Mouse (Mus musculus) cerebellum, adult 2 months (tissue): ENCODE measurements around the gene Stxbp5. TPM values are rescaled to one million over a fixed set of nuclear protein-coding genes. Genes with fewer than 3 reads are reported as not detected.

Experiments
- DNase-seq, 2 experiments: peaks; one replicate each; pipeline ENCODE4 v3.0.0; 2021
- H3K27ac ChIP-seq: fragments of 200-500 bp; 2 replicates; pipeline ENCODE4 v1.5.1; 2012; ENCODE audit warnings: low read length, control low read depth, inconsistent platforms; ENCODE audit not compliant: insufficient read depth
- H3K27me3 ChIP-seq: fragments of 200-500 bp; 2 replicates; pipeline ENCODE4 v1.6.1; 2012; ENCODE audit warnings: inconsistent platforms, mild to moderate bottlenecking, low read length, moderate library complexity; ENCODE audit not compliant: control insufficient read depth, insufficient read depth
- H3K4me1 ChIP-seq: fragments of 200-500 bp; 2 replicates; pipeline ENCODE4 v1.6.1; 2011; ENCODE audit warnings: low read length; ENCODE audit not compliant: control insufficient read depth, insufficient read depth
- H3K4me3 ChIP-seq: fragments of 200-500 bp; replicated peaks from 2 replicates; pipeline ENCODE3; 2011; ENCODE audit warnings: mild to moderate bottlenecking, low read depth, low read length, control low read depth; ENCODE audit not compliant: insufficient read depth
- CTCF ChIP-seq: fragments of 200-500 bp; IDR thresholded peaks from 2 replicates; pipeline ENCODE4 v1.5.1; 2011; ENCODE audit warnings: low read depth, mild to moderate bottlenecking, control low read depth, low read length, moderate library complexity, borderline replicate concordance; ENCODE audit not compliant: insufficient read depth
- POLR2A ChIP-seq: fragments of 200-500 bp; IDR thresholded peaks from 2 replicates; pipeline ENCODE4 v1.6.1; 2011; ENCODE audit warnings: low read length, control low read depth, borderline replicate concordance; ENCODE audit not compliant: insufficient read depth
- WGBS: fragments of 180-500 bp; shearing (Covaris S2); methylation state at CpG from one replicate; pipeline ENCODE4 v1.1.7; 2018; 5-methylcytosine and 5-hydroxymethylcytosine counted together
- polyA plus RNA-seq: library from polyadenylated mRNA; depleted of rRNA; stranded (reverse); fragments of >200 nt; gene quantifications from 2 replicates; pipeline ENCODE4 v1.2.3, GENCODE M21; 2012

Gene Stxbp5
- polyA plus RNA-seq, 1 experiment = 30.9 TPM

DNA sequence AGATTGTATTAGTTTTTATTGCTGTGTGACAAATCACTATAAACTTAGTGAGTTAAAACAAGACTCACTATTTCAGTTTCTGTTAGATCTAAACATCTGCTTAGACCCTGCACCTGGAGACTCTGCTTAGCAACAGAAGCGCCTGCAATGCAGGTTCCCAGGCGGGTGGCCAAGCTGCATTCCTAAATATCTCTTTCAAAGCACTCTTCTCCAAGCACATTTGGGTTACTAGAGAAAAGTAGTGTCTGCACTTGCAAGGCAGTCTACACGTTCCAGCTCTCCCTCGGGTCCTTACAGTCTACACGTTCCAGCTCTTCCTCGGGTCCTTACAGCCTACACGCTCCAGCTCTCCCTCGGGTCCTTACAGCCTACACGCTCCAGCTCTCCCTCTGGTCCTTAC, 44.1 kb downstream of the Stxbp5 start:
- 46% methylated on average over 9 of the region's 9 CpGs for WGBS
- no peaks in the 10 kb centered on the region; the same call in 1 of the 2 replicates for H3K4me1 ChIP-seq
- no peak for TF ChIP-seq POLR2A
- no peak for TF ChIP-seq CTCF
- H3K4me3 ChIP-seq = no peak overlapping the region
- DNase-seq = no peak
- no peak overlapping the region for H3K27ac ChIP-seq
- no peaks in the 10 kb centered on the region for H3K27me3 ChIP-seq

DNA sequence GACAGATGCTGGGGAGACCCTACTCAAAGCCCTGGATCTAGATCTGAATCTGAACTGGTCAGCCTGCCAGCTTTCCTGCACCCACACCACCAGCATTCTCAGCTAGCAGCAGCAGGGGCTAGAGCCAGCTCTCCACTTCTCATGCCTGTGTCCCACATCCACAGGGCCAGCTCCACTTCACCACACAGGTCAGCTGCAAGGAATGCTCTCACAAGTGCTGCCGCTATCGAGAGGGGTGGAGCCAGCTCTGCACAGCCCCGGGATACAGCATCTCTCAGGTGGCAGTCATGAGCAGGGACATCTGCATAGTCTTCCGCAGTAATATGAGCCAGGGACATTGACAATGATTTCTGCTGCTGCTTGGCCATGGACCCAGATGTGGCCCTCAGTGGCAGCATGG, 54.5 kb downstream of the Stxbp5 start:
- TF ChIP-seq POLR2A = no peak
- TF ChIP-seq CTCF = no peak
- 92% methylated on average over 4 of the region's 4 CpGs for WGBS
- H3K4me1 ChIP-seq = no peaks in the 10 kb centered on the region
- H3K27me3 ChIP-seq = no peaks in the 10 kb centered on the region
- DNase-seq = no peak
- H3K27ac ChIP-seq = no peak overlapping the region
- no peak overlapping the region for H3K4me3 ChIP-seq

DNA sequence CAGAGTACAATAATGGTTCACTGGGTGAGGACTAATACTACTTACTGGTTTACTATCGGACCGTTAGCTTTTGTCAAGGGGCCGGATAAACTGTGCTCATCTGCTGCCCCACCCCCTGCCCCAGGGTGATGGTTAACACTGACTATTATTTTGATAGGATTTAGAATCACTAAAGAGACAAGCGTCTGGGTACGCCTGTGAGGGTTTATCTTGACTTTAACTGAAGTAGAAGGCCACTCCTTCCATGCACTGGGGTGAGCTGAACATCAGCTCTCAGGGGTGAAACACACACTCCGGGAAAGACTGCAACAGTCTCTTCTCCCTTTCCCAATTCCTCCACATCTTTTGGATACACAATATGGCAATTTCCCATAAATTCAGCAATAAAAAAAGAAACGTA, 61.5 kb downstream of the Stxbp5 start:
- H3K27ac ChIP-seq = no peak overlapping the region
- DNase-seq = no peak
- 81% methylated on average over 7 of the region's 7 CpGs for WGBS
- no peaks in the 10 kb centered on the region for H3K27me3 ChIP-seq
- TF ChIP-seq POLR2A = no peak
- TF ChIP-seq CTCF = no peak
- no peak overlapping the region for H3K4me3 ChIP-seq
- H3K4me1 ChIP-seq = peaks cover 5% of the 10 kb centered on the region; the same call in 1 of the 2 replicates

DNA sequence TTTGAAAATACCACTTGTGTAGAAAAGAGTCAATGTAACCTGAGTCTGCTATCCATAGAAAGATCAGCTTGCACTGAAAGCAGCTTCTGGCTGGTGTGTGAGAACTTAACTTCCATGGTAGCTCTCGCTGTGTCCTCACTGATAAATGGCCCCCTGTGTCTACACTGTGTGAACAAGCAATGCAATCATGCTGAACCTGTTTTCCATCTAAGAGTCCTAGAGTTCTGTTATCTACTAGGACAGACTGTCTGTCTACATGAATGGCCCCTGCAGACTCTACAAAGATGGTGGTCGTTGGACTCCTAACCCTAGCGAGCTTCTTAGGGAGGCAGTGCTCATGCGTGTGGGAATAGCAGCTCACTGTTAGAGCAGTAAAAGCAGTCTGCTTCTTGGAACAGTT, 65.9 kb downstream of the Stxbp5 start:
- DNase-seq = no peak
- Histone ChIP-seq H3K27ac (no peak overlapping the region), H3K27me3 (no peaks in the 10 kb centered on the region), H3K4me3 (no peak overlapping the region), H3K4me1 (peaks cover 8% of the 10 kb centered on the region; the same call in 1 of the 2 replicates)
- 29% methylated on average over 4 of the region's 4 CpGs for WGBS
- TF ChIP-seq POLR2A = no peak
- TF ChIP-seq CTCF = no peak

DNA sequence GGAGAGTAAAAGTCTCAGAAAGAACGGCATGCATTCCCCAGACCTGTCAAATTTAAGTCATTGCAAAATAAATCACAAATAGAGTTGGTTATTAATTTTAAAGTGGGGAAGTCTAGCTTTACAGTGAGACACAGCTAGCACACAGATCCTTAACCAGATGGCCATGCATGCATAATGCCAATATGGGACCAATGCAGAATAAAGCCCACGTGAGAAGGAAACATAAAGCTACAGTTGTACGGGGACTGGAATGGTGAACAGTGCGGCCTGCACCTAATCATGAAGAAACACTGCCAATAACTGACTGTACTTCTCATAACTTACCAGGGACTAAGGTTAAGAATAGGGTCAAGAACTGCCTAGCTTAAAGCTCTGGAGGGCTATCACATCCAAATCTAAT, 67.9 kb downstream of the Stxbp5 start:
- no peaks in the 10 kb centered on the region for H3K27me3 ChIP-seq
- WGBS = 83% methylated on average over 4 of the region's 4 CpGs
- peaks cover 8% of the 10 kb centered on the region; the same call in 1 of the 2 replicates for H3K4me1 ChIP-seq
- no peak for DNase-seq
- TF ChIP-seq POLR2A (no peak), CTCF (no peak)
- no peak overlapping the region for H3K27ac ChIP-seq
- H3K4me3 ChIP-seq = no peak overlapping the region

DNA sequence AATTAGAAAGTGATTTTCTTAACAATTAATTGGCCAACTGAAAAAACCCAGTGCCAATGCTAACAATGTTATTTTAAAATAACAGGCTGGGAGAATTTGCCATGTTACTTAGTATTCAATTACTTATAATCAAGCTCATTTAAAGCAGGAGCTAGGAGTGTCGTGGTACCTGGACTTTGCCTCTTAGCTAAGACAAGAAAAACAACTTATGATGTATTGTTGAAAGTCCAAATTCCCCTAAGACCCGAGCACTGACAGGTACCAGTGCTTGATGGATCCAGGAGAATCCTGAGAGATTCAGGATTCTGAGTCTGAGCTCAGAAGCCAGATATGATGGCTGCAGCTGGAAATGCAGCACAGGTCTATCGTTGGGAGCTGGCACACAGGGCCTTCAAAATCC, 71.1 kb downstream of the Stxbp5 start:
- Histone ChIP-seq H3K4me3 (no peak overlapping the region), H3K4me1 (peaks cover 4% of the 10 kb centered on the region; the same call in 1 of the 2 replicates), H3K27ac (no peak overlapping the region), H3K27me3 (no peaks in the 10 kb centered on the region)
- no peak for DNase-seq
- TF ChIP-seq CTCF = no peak
- TF ChIP-seq POLR2A = no peak
- 97% methylated on average over 3 of the region's 3 CpGs for WGBS

DNA sequence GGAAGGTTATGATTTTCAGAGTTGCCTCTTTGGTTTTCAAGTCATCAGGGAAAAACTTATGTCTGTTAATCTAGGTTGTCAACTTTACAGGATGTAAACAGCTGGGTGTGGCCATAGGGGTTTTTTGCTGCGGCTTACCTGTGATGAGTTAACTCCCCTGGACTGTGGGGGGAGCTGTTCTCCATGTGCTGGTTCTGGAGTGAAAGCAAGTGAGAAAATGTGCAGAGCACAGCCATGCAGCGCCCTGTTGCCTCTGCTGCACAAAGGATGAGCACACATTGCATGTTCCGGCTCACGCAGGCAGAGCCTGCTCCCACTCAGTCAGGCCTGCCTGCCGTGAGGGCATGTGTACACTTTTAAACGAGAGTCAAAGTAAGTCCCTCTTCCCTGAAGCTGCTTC, 79.6 kb downstream of the Stxbp5 start:
- Histone ChIP-seq H3K4me3 (no peak overlapping the region), H3K27ac (no peak overlapping the region), H3K4me1 (no peaks in the 10 kb centered on the region; the same call in 1 of the 2 replicates), H3K27me3 (no peaks in the 10 kb centered on the region)
- WGBS = 48% methylated on average over 6 of the region's 6 CpGs
- TF ChIP-seq POLR2A = no peak
- peak; percentile 47; the same call in 1 of the 2 replicates for TF ChIP-seq CTCF
- peak in 1 of 2 experiments; percentile 26 for DNase-seq

DNA sequence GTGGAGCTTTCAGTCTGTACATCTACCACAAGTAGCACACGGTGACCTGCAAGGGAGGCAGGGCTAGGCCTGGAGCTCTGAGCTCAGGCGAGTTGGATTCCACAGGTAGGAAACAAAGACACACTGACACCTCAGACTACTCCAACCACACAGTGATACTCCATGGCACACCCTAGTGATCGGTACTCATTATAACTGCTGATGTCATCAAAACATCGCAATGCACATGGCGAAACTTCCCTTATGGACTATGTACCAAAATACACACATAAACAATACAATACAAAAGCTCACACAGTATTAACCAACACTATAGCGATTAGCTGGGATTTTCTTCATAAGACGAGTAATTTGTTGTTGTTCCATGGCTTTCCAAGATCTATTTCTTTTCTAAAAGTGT, 82.3 kb downstream of the Stxbp5 start:
- no peak overlapping the region for H3K27ac ChIP-seq
- H3K27me3 ChIP-seq = no peaks in the 10 kb centered on the region
- WGBS = 95% methylated on average over 7 of the region's 7 CpGs
- DNase-seq = no peak
- TF ChIP-seq CTCF = no peak
- TF ChIP-seq POLR2A = no peak
- H3K4me3 ChIP-seq = no peak overlapping the region
- no peaks in the 10 kb centered on the region; the same call in 1 of the 2 replicates for H3K4me1 ChIP-seq
